Mouse (Mus musculus): Measurements from ENCODE around the gene Mpp6.

- TF ChIP-seq CTCF (IDR thresholded peaks at IDR 0.05; ENCODE audit: extremely low read depth, insufficient read depth, insufficient read length, insufficient replicate concordance) (no peak), POLR2A (IDR thresholded peaks at IDR 0.05; ENCODE audit: low read depth, low read length) (no peak)
Observed at GRCm38 (mm10) chr6:50228180-50228579, 118.1 kb downstream of the Mpp6 start.

Measured in spleen, adult 2 months (tissue).